Mouse (Mus musculus) urinary bladder, postnatal 0 days (tissue): Measurements from ENCODE around the gene Prickle3. TPM values are rescaled to one million over a fixed set of nuclear protein-coding genes. Genes with fewer than 3 reads are reported as not detected.

ENCODE experiments used
- polyA plus RNA-seq: library from polyadenylated mRNA; unstranded; fragments of >200 nt; fragmentation: Nextera tagmentation; extraction: Ambion mirVana; gene quantifications from 2 replicates; pipeline ENCODE4 v1.2.1, GENCODE M21; 2015

The Prickle3 gene
- polyA plus RNA-seq = 6.8 and 7.8 TPM in 2 replicates

DNA sequence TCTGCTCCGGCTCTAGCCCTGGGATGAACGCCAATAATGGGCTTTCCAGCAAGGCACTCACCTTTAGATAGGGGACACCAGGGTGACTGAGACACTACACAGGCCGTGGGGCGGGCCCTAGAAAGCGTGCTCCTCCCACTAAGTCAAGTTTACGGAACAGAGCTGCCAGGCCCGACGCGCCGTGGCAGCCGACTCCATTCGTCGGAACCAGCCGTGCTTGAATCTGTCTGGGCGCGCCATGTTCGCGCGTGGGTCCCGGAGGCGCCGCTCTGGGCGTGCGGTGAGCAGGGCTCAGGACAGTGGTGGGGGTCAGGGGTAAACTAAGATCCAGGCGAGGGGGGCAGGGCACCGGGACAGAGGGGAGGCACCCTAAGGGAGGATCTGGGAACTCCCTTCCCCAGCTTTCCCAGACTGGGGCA lies at the start of gene Prickle3:
TSS of gene Prickle3 (plus strand) at position 40 of the 419 bp plus-strand sequence.

GRCm38 (mm10) chrX:7638401-7639091 lies 18.5 kb upstream of the Prickle3 start, which contains the start of gene Syp:
Gene Syp (plus strand): TSS chrX:7638471.

DNA sequence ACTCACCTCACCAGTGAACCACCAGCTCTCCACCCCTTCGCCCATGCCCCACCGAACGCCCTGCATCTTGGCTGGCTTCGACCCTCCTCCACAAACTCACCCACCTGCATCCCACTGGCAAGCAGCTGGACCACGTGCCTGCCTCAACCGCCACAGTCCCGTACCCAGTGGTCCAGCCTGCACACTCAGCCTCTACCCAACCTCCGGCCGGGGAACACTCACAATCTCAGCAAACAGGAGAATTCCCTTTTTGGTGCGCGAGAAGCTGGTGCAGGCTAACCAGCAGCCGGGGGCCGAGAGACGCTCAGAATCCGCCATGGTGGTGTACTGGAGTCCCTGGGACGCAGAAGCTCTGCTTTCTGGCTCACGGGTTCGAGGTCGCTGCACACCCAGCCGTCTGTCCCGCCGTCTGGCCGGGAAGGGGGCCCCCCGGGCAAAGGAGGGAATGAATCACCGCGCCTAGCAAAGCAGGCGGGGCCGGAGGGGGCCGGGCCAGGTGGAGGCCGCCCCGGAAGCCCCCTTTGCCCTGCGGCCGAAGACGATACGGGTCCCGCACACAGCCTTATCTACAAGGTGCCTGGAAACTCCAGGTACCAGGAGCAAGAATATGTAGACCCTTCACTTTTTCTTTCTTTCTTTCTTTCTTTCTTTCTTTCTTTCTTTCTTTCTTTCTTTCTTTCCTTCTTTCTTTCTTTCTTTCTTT lies 14.0 kb downstream of the Prickle3 start, which contains the start of gene Plp2:
TSS of gene Plp2 (minus strand) at position 470 of the 703 bp plus-strand sequence.

DNA sequence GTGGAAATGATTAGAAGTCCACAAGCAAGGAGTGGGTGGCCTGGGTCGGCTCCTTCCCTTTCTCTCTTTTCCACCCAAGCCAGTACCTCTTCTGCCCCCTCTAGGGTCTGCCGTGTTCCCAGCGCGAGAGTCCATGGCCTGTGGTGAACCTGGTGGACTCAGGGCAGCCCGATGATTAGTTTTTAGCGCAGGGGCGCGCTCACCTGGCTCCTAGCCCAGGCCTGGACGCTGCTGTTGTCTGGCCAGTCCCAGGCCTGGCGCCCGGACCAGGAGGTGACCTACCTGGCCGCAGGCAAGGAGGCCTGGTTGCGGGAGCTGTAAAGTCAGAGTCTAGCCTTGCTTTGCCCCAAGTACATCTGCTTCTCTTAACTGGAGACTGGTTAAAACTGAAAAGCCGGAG lies 23.8 kb downstream of the Prickle3 start, which contains the start of gene Magix:
TSS of gene Magix (minus strand) at position 388 of the 400 bp plus-strand sequence.

GRCm38 (mm10) chrX:7696954-7697381 lies 39.9 kb downstream of the Prickle3 start, which contains the start of gene Gpkow:
Gene Gpkow (plus strand): TSS chrX:7697131.

DNA sequence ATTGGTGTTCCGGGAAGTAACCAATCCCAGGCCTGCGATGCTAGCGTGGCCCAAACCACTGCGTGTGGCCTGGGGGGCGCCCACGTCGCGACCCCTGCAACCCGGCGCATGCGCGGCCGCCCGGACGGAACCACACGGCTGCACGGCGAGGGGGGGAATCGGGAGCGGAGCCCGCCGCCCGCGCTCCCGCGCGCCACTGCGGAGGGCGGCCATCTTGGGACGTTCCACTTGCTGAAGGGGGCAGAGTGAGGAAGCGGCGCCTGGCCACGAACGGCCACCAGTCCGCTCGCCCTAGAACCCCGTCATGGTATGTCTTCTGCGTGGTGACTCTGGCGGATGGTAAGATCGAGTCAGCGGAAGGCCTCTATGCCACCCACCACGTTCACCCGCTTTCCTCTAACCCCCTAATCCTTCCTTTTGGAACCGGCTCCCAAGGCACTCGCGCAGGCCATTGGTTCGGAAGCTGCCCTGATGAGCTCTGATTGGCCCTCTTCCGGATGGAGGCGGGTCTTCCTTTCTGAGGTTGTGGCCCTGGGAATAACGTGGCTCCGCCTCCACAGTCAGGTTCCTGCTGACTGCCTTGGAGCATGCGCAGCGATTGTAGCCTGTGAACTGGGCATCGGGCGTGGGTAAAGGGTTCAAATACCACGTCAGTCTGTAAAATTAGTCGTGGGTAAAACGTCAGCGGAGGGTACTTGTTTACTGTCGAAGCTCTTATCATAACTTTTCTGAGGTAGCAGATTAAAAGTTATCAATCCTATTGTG lies 57.3 kb downstream of the Prickle3 start, which contains the start of gene Wdr45:
TSS of gene Wdr45 (plus strand) at position 199 of the 765 bp plus-strand sequence.

Other genes starting within 250 kb of the Prickle3 start
- not detected in 2 replicates for gene Foxp3, start 83.6 kb upstream of the Prickle3 start, polyA plus RNA-seq
- 0.86 and 1.1 TPM in 2 replicates for gene Ppp1r3f, start 83.0 kb upstream of the Prickle3 start, polyA plus RNA-seq
- gene Ccdc22, start 51.7 kb upstream of the Prickle3 start, polyA plus RNA-seq = 13.6 and 15.5 TPM in 2 replicates
- 0.04 TPM in 1 of 2 replicates, not detected in the other for gene Cacna1f, start 50.2 kb upstream of the Prickle3 start, polyA plus RNA-seq
- 0.69 and 0.79 TPM in 2 replicates for gene Syp, start 18.8 kb upstream of the Prickle3 start, polyA plus RNA-seq
- 303 and 319 TPM in 2 replicates for gene Plp2, start 14.1 kb downstream of the Prickle3 start, polyA plus RNA-seq
- 0.47 and 0.53 TPM in 2 replicates for gene Magix, start 24.0 kb downstream of the Prickle3 start, polyA plus RNA-seq
- gene Gpkow, start 39.9 kb downstream of the Prickle3 start, polyA plus RNA-seq = 19.2 and 20.6 TPM in 2 replicates
- gene Wdr45, start 57.1 kb downstream of the Prickle3 start, polyA plus RNA-seq = 23.7 and 30.3 TPM in 2 replicates
- gene Gm45208, start 65.0 kb downstream of the Prickle3 start, polyA plus RNA-seq = 0.61 TPM in 1 of 2 replicates, not detected in the other
- gene Praf2, start 71.2 kb downstream of the Prickle3 start, polyA plus RNA-seq = 38.2 and 41.3 TPM in 2 replicates
- gene Ccdc120, start 93.6 kb downstream of the Prickle3 start, polyA plus RNA-seq = 9.0 and 10.0 TPM in 2 replicates
- gene Tfe3, start 105.3 kb downstream of the Prickle3 start, polyA plus RNA-seq = 21.3 and 23.4 TPM in 2 replicates
- 19.2 and 23.6 TPM in 2 replicates for gene Gripap1, start 132.5 kb downstream of the Prickle3 start, polyA plus RNA-seq
- 0.98 and 1.4 TPM in 2 replicates for gene Kcnd1, start 165.0 kb downstream of the Prickle3 start, polyA plus RNA-seq
- gene Otud5, start 184.1 kb downstream of the Prickle3 start, polyA plus RNA-seq = 23.4 and 24.7 TPM in 2 replicates
- gene Pim2, start 221.0 kb downstream of the Prickle3 start, polyA plus RNA-seq = 4.7 and 5.1 TPM in 2 replicates
- 33.6 and 37.9 TPM in 2 replicates for gene Slc35a2, start 226.8 kb downstream of the Prickle3 start, polyA plus RNA-seq
- 64.1 and 69.9 TPM in 2 replicates for gene Pqbp1, start 242.0 kb downstream of the Prickle3 start, polyA plus RNA-seq
- gene Timm17b, start 242.1 kb downstream of the Prickle3 start, polyA plus RNA-seq = 98.1 and 101 TPM in 2 replicates